Mouse (Mus musculus) embryonic facial prominence, embryonic 12.5 days (tissue): Measurements from ENCODE around the gene Aes. TPM values are rescaled to one million over a fixed set of nuclear protein-coding genes. Genes with fewer than 3 reads are reported as not detected.

Experiments
- ATAC-seq: fragments of 200-750 bp; cut with Nextera tagmentation; 2 replicates; pipeline ENCODE4 v1.8.0; 2017; ENCODE audit not compliant: insufficient number of reproducible peaks, insufficient read depth, low FRiP score, low TSS enrichment
- H3K27ac ChIP-seq: fragments of 300-500 bp; sonication (generic); 2 replicates; pipeline ENCODE4 v1.5.1; 2016; ENCODE audit warnings: mild to moderate bottlenecking
- H3K27me3 ChIP-seq: fragments of 300-500 bp; sonication (generic); 2 replicates; pipeline ENCODE4 v1.6.1; 2016; ENCODE audit warnings: mild to moderate bottlenecking, moderate library complexity
- H3K36me3 ChIP-seq: fragments of 300-500 bp; sonication (generic); 2 replicates; pipeline ENCODE4 v1.6.1; 2016; ENCODE audit warnings: mild to moderate bottlenecking
- H3K4me1 ChIP-seq: fragments of 300-500 bp; sonication (generic); 2 replicates; pipeline ENCODE4 v1.6.1; 2016
- H3K4me2 ChIP-seq: fragments of 300-500 bp; sonication (generic); replicated peaks from 2 replicates; pipeline ENCODE4 v1.6.1; 2016; ENCODE audit warnings: mild to moderate bottlenecking, moderate library complexity
- H3K4me3 ChIP-seq: fragments of 300-500 bp; sonication (generic); 2 replicates; pipeline ENCODE4 v1.5.1; 2016; ENCODE audit warnings: mild to moderate bottlenecking
- H3K9ac ChIP-seq: fragments of 300-500 bp; sonication (generic); 2 replicates; pipeline ENCODE4 v1.6.1; 2016; ENCODE audit warnings: mild to moderate bottlenecking, moderate library complexity
- H3K9me3 ChIP-seq: fragments of 300-500 bp; sonication (generic); 2 replicates; pipeline ENCODE4 v1.6.1; 2016; ENCODE audit warnings: mild to moderate bottlenecking, moderate library complexity
- WGBS: fragments of 180-500 bp; shearing (Covaris S2); methylation state at CpG from one replicate; pipeline ENCODE4 v1.1.7; 2016; 5-methylcytosine and 5-hydroxymethylcytosine counted together
- polyA plus RNA-seq: library from polyadenylated mRNA; unstranded; fragments of >200 nt; fragmentation: Nextera tagmentation; extraction: Ambion mirVana; gene quantifications from 2 replicates; pipeline ENCODE4 v1.2.1, GENCODE M21; 2016

Aes gene
- polyA plus RNA-seq, 1 experiment from 2014 or later, result 523 TPM

DNA sequence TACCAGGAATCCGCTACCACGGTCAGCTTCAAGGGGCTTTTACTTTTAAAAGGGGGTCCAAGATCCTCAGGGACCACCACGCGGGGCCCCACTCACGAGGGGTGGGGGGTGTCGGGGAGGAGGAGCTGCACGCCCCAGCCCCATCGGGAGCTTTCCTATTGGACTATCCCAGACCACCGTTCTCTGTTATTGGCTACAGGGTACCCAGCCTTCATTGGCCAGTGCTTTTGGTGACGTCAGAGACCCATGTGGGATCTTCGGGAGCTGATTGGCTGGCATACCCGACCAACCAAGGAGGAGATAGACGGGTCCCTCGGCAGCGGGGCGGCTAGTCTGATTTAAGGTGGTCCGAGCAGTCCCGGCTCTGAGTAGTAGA is 12.2 kb downstream of the Aes start:
- WGBS, result 1% methylated on average over 18 of the region's 18 CpGs

DNA sequence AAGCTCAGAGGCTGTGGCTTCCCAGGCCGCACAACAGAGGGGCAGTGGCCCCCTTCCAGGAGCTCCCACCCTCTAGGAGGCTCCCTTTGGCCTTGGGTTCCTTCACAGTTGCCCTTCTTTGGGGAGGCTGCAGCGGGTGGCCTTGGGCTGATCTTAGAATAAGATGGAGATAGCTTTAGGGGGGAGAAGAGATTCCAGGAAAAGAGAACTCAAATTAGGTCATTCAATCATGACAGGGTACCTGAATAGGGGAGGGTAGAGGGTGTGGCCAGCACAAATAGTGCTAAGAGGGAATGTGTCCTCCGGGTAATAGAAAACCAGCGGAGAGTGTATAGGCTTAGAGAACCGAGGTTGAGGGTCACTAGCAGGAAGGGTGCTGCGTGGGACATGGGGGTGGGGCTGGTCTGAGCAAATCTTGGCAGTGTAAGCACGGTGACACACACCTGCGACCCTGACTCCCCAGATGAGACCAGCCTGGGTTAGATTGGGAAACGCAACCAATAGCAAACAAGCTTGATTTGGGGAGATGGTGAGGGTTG is 12.9 kb downstream of the Aes start:
- WGBS, result 5% methylated on average over 9 of the region's 9 CpGs
- Histone ChIP-seq H3K27ac (peak overlapping the region; percentile 93), H3K4me2 (peak overlapping the region; percentile 52), H3K4me1 (peaks cover 80% of the 10 kb centered on the region), H3K9me3 (no peaks in the 10 kb centered on the region), H3K9ac (0 out of 2 replicates have a peak overlapping the region, but pooled peaks have one; percentile 7), H3K27me3 (peaks cover 24% of the 10 kb centered on the region; the same call in 1 of the 2 replicates), H3K4me3 (peak overlapping the region; percentile 28), H3K36me3 (0 out of 2 replicates have a peak, but pooled peaks cover under 1% of the 10 kb centered on the region)
- no peak for ATAC-seq

More for the DNA sequence above, 12.2 kb downstream of the Aes start:
- peaks cover 8% of the 10 kb centered on the region for H3K36me3 ChIP-seq
- H3K4me1 ChIP-seq, result peaks cover 77% of the 10 kb centered on the region
- peak overlapping the region; percentile 93 for H3K27ac ChIP-seq
- peaks cover 17% of the 10 kb centered on the region; the same call in 1 of the 2 replicates for H3K27me3 ChIP-seq
- H3K4me3 ChIP-seq, result peak overlapping the region; percentile 28
- H3K4me2 ChIP-seq, result peak overlapping the region; percentile 52
- no peaks in the 10 kb centered on the region for H3K9me3 ChIP-seq
- ATAC-seq, result peak; percentile 89
- H3K9ac ChIP-seq, result no peak overlapping the region

DNA sequence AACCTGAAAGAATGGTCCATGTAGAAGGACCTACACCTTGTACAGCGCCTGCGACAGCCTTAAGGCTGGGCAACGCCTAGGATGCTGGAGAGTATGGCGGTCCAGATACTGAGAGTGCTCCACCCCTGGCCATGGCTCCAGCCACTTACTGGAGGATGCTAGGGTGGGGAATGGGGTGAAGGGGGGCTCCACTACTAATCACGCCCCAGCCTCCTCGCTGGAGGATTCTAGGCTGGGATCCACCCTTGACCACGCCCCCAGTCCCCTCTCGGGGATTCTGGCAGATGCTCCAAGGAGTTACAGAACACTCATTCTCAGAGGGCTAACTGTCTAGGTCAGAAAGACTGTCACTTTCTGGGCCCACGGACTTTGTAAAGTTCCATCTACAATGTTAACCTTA is 13.7 kb downstream of the Aes start:
- peaks cover 24% of the 10 kb centered on the region; the same call in 1 of the 2 replicates for H3K27me3 ChIP-seq
- H3K27ac ChIP-seq, result peak overlapping the region; percentile 93
- H3K9ac ChIP-seq, result no peak overlapping the region

DNA sequence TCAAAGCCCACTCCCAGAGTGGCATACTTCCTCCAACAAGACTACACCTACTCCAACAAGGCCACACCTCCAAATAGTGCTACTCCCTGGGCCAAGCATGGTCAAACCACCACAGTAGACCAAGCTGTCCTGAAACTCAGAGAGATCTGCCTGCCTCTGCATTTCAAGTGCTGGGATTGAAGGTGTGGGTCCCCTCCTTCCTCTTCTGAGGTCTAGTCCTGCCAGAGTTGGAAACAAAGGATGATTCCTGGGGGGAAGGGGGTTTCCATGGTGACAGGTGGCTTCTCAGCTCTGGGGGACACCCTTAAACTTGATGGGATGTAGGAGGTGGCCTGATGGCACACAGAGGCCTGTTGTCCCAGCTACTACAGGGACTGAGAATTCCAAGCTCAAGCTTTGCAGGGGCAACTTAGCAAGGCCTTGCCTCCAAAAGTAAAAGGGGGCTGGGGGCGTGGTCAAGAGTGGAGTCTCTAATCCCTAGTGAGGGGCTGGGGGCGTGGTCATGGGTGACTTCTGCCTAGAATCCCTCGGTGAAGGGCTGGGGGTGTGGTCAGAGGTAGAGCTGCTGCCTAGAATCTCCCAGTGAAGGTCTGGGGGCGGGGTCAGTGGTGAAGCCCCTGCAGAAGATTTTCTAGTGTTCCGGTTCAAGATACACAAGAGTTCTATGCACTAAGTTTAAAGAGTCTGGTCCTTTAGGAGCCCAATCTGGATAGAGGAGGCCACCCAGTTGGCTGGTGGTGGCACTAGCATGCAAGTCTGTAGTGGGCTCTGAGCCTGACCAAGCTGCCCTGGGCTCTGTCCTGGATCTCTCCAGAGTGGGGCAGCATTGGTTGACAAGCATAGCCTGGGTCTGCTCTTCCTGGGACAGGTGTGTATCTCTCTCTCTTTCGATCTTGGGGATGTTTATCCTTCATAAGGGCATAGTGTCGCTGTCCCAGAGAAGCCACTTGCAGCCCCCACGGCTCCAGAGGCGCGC is 15.1 kb downstream of the Aes start, which contains the start of gene Tle2:
Tle2 (plus strand) TSS at position 481 of the 976 bp plus-strand sequence.
- Histone ChIP-seq H3K36me3 (0 out of 2 replicates have a peak, but pooled peaks cover 7% of the 10 kb centered on the region), H3K9me3 (no peaks in the 10 kb centered on the region), H3K4me2 (peak within 1 kb of the TSS; percentile 67), H3K4me1 (peaks cover 58% of the 10 kb centered on the region), H3K9ac (peak within 1 kb of the TSS; percentile 69), H3K27me3 (peaks cover 26% of the 10 kb centered on the region; the same call in 1 of the 2 replicates), H3K4me3 (peak within 1 kb of the TSS; percentile 62), H3K27ac (peak within 1 kb of the TSS; percentile 80)
- WGBS, result 16% methylated on average over 10 of the region's 10 CpGs
- no peak for ATAC-seq

More for the DNA sequence above, 13.7 kb downstream of the Aes start:
- no peak for ATAC-seq
- Histone ChIP-seq H3K4me2 (peak overlapping the region; percentile 52; the same call in 1 of the 2 replicates), H3K36me3 (0 out of 2 replicates have a peak, but pooled peaks cover 7% of the 10 kb centered on the region), H3K4me3 (no peak overlapping the region), H3K9me3 (no peaks in the 10 kb centered on the region), H3K4me1 (peaks cover 72% of the 10 kb centered on the region)
- WGBS, result 7% methylated on average over 9 of the region's 9 CpGs

DNA sequence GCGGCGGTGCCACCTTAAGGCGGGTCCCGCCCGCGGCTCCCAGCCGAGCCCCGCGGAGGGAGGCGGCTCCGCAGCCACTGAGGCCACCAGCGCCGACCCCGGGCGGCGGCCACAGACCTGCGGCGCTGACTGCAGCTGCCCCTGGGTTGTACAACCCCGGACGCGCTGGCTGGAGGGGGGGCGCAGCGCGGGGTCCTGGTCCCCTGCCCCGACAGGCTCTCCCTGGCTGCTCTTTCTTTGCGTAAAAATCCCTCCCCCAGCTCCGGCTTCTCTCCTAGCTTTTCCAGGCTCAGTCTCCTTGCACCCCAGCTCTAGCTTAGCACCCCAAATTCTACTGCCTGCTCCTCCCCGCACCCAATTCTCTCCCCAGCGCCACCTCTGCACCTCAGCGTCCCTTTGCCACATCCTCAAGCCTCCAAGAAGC is 15.9 kb downstream of the Aes start:
- Histone ChIP-seq H3K9me3 (no peaks in the 10 kb centered on the region), H3K4me1 (peaks cover 52% of the 10 kb centered on the region), H3K4me2 (peak overlapping the region; percentile 67), H3K9ac (peak overlapping the region; percentile 69), H3K4me3 (peak overlapping the region; percentile 62), H3K36me3 (0 out of 2 replicates have a peak, but pooled peaks cover 7% of the 10 kb centered on the region), H3K27me3 (peaks cover 30% of the 10 kb centered on the region), H3K27ac (peak overlapping the region; percentile 80)
- no peak for ATAC-seq
- WGBS, result under 1% methylated on average over 18 of the region's 30 CpGs

DNA sequence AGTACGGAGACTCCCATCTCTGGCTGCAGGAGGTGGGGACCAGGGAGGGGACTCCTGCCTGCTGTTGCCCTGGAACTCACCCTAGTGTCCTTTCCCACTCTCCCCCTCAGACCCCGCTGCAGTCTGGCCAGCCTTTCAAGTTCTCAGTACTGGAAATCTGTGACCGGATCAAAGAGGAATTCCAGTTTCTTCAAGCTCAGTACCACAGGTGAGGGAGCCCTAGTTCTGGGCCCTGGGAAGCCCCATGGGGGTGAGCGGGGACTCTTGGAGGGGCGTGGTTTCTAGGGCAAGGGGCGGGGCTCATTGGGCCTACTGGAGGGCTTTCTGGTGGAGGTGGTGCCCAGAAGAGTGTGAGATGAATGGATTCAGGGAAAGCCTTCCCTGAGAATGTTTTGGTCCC is 16.4 kb downstream of the Aes start:
- H3K4me3 ChIP-seq, result peak overlapping the region; percentile 62
- WGBS, result under 1% methylated on average over 6 of the region's 6 CpGs
- peaks cover 52% of the 10 kb centered on the region for H3K4me1 ChIP-seq
- H3K27me3 ChIP-seq, result peaks cover 32% of the 10 kb centered on the region
- ATAC-seq, result no peak
- H3K9me3 ChIP-seq, result no peaks in the 10 kb centered on the region
- peak overlapping the region; percentile 67 for H3K4me2 ChIP-seq
- H3K36me3 ChIP-seq, result 0 out of 2 replicates have a peak, but pooled peaks cover 8% of the 10 kb centered on the region
- peak overlapping the region; percentile 69 for H3K9ac ChIP-seq
- peak overlapping the region; percentile 80 for H3K27ac ChIP-seq

DNA sequence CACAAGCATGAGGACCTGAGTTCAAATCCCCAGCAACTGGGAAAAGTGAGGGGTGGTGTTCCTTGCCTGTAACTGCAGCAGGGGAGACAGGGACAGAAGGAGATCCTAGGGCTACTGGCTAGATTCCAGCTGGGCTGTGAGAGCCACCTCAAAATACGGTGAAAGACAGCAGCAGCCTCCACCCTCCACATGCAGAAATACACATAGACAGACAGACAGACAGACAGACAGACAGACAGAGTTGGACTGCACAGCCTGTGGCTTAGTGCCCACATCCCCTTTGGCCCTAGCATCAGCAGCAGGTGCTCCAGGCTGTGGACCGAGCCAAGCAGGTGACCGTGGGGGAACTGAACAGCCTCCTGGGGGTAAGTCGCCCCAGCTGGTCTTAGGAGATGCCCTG is 20.7 kb downstream of the Aes start:
- Histone ChIP-seq H3K9me3 (no peaks in the 10 kb centered on the region), H3K4me1 (peaks cover 35% of the 10 kb centered on the region), H3K36me3 (peaks cover 20% of the 10 kb centered on the region), H3K9ac (no peak overlapping the region), H3K27me3 (peaks cover 31% of the 10 kb centered on the region), H3K27ac (no peak overlapping the region), H3K4me3 (no peak overlapping the region), H3K4me2 (no peak overlapping the region)
- ATAC-seq, result no peak
- 73% methylated on average over 4 of the region's 4 CpGs for WGBS

DNA sequence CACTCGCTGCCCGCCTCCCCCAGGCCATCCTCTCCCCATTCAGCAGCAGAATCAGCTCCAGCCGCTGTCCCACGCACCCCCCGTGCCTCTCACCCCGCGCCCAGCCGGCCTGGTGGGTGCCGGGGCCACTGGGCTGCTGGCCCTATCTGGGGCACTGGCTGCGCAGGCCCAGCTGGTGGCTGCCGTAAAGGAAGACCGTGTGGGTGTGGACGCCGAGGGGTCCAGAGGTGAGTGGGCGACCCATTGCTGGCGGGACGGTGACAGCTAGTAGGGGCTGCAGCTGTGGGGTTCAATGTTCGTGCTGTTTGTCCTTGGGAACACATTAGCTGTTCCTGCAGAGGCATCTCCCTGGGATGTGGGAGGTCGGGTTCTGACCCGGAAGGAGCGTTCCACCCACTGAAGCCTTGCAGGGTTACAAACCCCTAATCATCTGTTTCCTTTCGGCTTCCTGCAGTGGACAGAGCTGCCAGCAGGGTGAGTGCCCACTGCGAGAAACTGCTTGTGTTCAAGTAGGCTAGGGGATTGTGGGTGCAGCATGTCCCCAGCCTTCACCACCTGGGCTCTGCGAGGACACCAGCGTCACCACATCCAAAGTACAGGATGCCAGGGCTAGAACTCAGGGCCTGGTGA is 21.3 kb downstream of the Aes start:
- Histone ChIP-seq H3K4me2 (no peak overlapping the region), H3K4me3 (no peak overlapping the region), H3K27me3 (peaks cover 31% of the 10 kb centered on the region), H3K9ac (no peak overlapping the region), H3K4me1 (peaks cover 32% of the 10 kb centered on the region), H3K27ac (no peak overlapping the region), H3K9me3 (no peaks in the 10 kb centered on the region), H3K36me3 (peaks cover 24% of the 10 kb centered on the region)
- 51% methylated on average over 25 of the region's 25 CpGs for WGBS
- ATAC-seq, result no peak

DNA sequence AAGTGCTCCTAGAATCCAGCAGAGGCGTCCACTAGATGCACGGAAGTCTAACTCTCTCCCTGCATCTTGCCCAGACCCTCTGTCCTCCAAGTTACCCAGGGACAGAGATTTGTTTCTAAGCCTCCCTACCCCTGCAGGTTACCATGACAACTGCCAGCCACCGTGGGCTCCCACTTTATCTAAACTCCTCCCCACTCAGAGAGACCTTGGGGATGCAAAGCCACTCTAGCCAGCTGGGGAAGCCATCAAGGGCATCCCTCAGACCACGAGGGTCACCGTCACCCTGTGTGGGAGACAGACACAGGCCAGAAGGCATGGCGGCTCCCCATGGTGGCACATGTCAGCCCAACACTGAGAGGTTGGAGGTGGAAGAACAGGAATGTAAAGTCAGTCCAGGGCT is 24.1 kb downstream of the Aes start:
- Histone ChIP-seq H3K4me2 (no peak overlapping the region), H3K4me1 (peaks cover 20% of the 10 kb centered on the region; the same call in 1 of the 2 replicates), H3K4me3 (no peak overlapping the region), H3K27ac (no peak overlapping the region), H3K36me3 (peaks cover 40% of the 10 kb centered on the region), H3K9me3 (no peaks in the 10 kb centered on the region), H3K9ac (no peak overlapping the region), H3K27me3 (peaks cover 25% of the 10 kb centered on the region)
- 59% methylated on average over 6 of the region's 6 CpGs for WGBS
- no peak for ATAC-seq

DNA sequence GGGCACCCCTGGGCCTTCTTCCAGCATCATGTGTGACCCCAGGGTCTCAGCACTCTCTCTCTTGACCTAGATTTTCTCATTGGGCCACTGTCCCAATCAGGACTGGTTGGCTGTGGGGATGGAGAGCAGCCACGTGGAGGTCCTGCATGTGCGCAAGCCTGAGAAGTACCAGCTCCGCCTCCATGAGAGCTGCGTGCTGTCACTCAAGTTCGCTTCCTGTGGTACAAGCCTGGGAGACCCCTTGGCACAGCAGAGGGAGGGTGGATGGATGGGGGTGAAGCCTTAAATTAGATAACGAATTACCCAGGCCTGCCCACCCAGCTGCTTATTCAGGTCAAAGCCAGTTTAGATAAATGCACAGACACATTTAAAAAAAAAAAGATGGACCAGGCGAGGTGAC is 29.5 kb downstream of the Aes start:
- no peak overlapping the region for H3K27ac ChIP-seq
- no peak overlapping the region for H3K4me2 ChIP-seq
- H3K9ac ChIP-seq, result no peak overlapping the region
- no peaks in the 10 kb centered on the region for H3K4me1 ChIP-seq
- WGBS, result 64% methylated on average over 7 of the region's 7 CpGs
- no peaks in the 10 kb centered on the region for H3K9me3 ChIP-seq
- H3K36me3 ChIP-seq, result peaks cover 46% of the 10 kb centered on the region
- peaks cover 15% of the 10 kb centered on the region for H3K27me3 ChIP-seq
- ATAC-seq, result no peak
- no peak overlapping the region for H3K4me3 ChIP-seq

DNA sequence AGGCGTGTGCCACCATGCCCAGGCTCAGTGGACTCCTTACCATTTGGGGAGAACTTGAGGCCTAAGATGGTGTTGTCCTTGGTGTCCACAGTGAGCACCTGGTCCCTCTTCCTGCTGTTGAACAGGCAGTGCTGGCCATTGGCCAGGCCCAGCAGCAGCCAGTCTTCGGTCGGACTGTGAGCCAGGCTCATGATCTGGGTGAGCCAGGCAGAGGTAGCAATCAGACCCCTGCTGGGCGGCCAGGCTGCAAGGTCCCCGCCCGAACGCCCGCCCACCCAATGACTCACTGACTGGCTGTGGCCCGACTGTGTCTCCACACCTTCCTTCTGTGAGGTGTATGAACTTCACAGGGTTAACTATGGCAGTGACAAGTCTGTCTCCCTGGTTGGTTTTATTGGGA is 32.6 kb downstream of the Aes start:
- Histone ChIP-seq H3K27ac (no peak overlapping the region), H3K9ac (no peak overlapping the region), H3K4me3 (no peak overlapping the region), H3K9me3 (no peaks in the 10 kb centered on the region), H3K27me3 (peaks cover 28% of the 10 kb centered on the region), H3K4me1 (peaks cover 20% of the 10 kb centered on the region), H3K36me3 (peaks cover 28% of the 10 kb centered on the region), H3K4me2 (no peak overlapping the region)
- WGBS, result 77% methylated on average over 9 of the region's 9 CpGs
- no peak for ATAC-seq
